Mouse (Mus musculus) embryonic fibroblast, embryonic 13.5 days (primary cell): ENCODE data around the gene Mettl8.

ENCODE experiments used
- CTCF ChIP-seq: IDR thresholded peaks from 2 replicates; pipeline ENCODE4 v1.5.1; 2011; ENCODE audit warnings: mild to moderate bottlenecking, control low read depth, low read length, moderate library complexity, borderline replicate concordance; ENCODE audit not compliant: insufficient read depth
- POLR2A ChIP-seq: IDR thresholded peaks from 2 replicates; pipeline ENCODE4 v1.6.1; 2011; ENCODE audit warnings: low read depth, mild to moderate bottlenecking, control low read depth, low read length, moderate library complexity

DNA sequence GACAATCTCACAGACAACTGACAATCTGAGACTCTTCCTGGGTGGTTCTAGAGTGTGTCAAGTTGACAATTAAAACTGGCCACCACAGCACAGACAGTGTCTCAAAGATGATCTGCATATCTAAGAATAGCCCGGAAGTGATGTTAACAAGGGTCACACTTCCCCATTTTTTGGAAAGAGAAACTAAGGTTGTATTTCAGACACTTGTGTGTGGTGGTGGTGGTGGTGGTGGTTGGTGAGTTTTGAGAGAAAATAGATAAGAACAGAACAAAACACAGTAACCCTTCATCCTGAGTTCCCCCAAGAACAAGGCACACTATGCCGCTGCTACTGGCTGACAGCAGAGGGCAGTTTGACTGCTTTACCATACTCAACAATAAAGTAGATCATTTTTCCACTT, 90.6 kb downstream of the Mettl8 start:
- TF ChIP-seq CTCF = no peak
- TF ChIP-seq POLR2A = no peak
